Mouse (Mus musculus) small intestine, adult 2 months (tissue): ENCODE results near the gene Gata3. TPM values are rescaled to one million over a fixed set of nuclear protein-coding genes. Genes with fewer than 3 reads are reported as not detected.

Experiments used
- H3K27ac ChIP-seq: fragments of 200-500 bp; 2 replicates; pipeline ENCODE4 v1.5.1; 2012; ENCODE audit warnings: low read depth, low read length, control low read depth, inconsistent platforms; ENCODE audit not compliant: insufficient read depth
- H3K27me3 ChIP-seq: fragments of 200-500 bp; 2 replicates; pipeline ENCODE4 v1.6.1; 2012; ENCODE audit warnings: mild to moderate bottlenecking, moderate library complexity, low read length, inconsistent platforms; ENCODE audit not compliant: control insufficient read depth, insufficient read depth
- H3K36me3 ChIP-seq: fragments of 200-500 bp; 2 replicates; pipeline ENCODE4 v1.6.1; 2012; ENCODE audit warnings: mild to moderate bottlenecking, low read length, control low read depth, inconsistent platforms; ENCODE audit not compliant: control insufficient read depth, insufficient read depth
- H3K4me1 ChIP-seq: fragments of 200-500 bp; 2 replicates; pipeline ENCODE4 v1.6.1; 2012; ENCODE audit warnings: low read length, inconsistent platforms, mixed read lengths; ENCODE audit not compliant: control insufficient read depth, insufficient read depth, insufficient read length
- H3K4me3 ChIP-seq: fragments of 200-500 bp; 2 replicates; pipeline ENCODE4 v1.5.1; 2012; ENCODE audit warnings: low read depth, mild to moderate bottlenecking, control low read depth, inconsistent platforms, low read length, moderate library complexity
- CTCF ChIP-seq: fragments of 200-500 bp; IDR thresholded peaks from 2 replicates; pipeline ENCODE4 v1.5.1; 2012; ENCODE audit warnings: low read depth, mild to moderate bottlenecking, control low read depth, inconsistent platforms, low read length, moderate library complexity, mixed read lengths; ENCODE audit not compliant: insufficient replicate concordance, insufficient read length; ENCODE audit errors: extremely low read depth
- POLR2A ChIP-seq: fragments of 200-500 bp; IDR thresholded peaks from 2 replicates; pipeline ENCODE4 v1.6.1; 2012; ENCODE audit warnings: low read depth, mild to moderate bottlenecking, control low read depth, inconsistent platforms, low read length, moderate library complexity
- WGBS: fragments of 180-500 bp; shearing (Covaris S2); methylation state at CpG from one replicate; pipeline ENCODE4 v1.1.7; 2018; 5-methylcytosine and 5-hydroxymethylcytosine counted together
- polyA plus RNA-seq: library from polyadenylated mRNA; depleted of rRNA; stranded (reverse); fragments of >200 nt; gene quantifications from 2 replicates; pipeline ENCODE4 v1.2.3, GENCODE M21; 2012

Gene Gata3
- polyA plus RNA-seq, 1 experiment = 2.3 TPM

GRCm38 (mm10) chr2:9903854-9904560, 14.2 kb upstream of the Gata3 start:
- Histone ChIP-seq H3K27me3 (peaks cover 13% of the 10 kb centered on the region), H3K4me1 (no peaks in the 10 kb centered on the region)
- 57% methylated on average over 14 of the region's 14 CpGs for WGBS

DNA sequence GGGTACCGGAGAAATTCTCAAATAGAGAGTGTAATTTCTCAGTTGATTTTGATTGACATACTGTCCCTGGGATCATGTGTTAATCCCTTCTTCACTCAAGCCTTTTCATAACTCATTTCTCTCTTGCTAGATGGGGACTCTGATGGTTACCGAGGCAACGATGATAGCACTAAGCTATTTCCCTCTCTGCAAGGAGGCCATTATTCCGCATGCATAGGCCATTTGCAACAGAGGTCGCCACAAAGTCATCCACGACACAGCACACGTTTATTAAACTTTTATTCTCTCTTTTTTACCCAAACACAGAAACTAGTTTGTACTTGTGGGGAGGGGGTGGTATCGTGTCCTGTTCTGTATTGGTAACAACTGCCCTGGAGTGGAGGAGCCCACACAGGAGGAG, 8.0 kb upstream of the Gata3 start:
- TF ChIP-seq CTCF = no peak
- no peak for TF ChIP-seq POLR2A
- no peaks in the 10 kb centered on the region for H3K4me1 ChIP-seq
- H3K27me3 ChIP-seq = peaks cover 42% of the 10 kb centered on the region
- no peak overlapping the region for H3K4me3 ChIP-seq
- H3K27ac ChIP-seq = no peak overlapping the region
- no peaks in the 10 kb centered on the region for H3K36me3 ChIP-seq
- WGBS = 33% methylated on average over 8 of the region's 8 CpGs

More at GRCm38 (mm10) chr2:9903854-9904560, 14.2 kb upstream of the Gata3 start:
- Histone ChIP-seq H3K27ac (no peak overlapping the region), H3K36me3 (no peaks in the 10 kb centered on the region), H3K4me3 (no peak overlapping the region)
- TF ChIP-seq CTCF = no peak
- no peak for TF ChIP-seq POLR2A

DNA sequence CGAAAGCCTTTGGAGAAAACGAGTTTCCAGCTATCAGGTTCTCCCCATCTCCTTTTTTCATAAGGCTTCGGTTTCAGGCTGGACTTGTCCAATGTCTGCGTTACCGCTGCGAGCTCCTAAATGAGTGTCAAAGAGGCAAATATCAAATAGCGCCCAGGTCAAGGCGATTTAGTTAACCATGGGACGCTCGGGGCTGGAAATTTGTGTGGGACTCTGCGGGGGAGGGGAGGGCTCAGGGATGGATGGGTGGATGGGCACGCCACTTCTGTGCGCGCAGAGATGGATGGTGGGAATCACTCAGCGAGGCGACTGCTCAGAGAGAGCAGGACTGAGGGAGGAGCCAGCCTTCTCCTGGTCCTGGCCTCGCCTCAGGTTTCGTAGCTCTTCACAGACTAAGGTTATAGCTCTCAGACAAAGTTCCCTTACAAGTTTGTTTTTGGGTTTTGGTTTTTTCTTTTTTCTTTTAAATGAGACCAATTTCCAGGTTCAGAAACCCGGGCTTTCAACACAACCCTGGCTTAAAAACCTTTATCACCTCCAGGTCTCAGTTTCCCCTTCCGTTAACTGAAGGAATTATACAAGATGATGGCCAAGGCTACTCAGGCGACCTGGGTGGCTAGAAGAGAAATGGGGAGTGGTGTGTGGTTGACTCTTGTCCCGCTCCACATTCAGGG, 6.4 kb upstream of the Gata3 start:
- no peaks in the 10 kb centered on the region for H3K36me3 ChIP-seq
- 6% methylated on average over 22 of the region's 22 CpGs for WGBS
- no peak for TF ChIP-seq POLR2A
- TF ChIP-seq CTCF = no peak
- H3K4me1 ChIP-seq = no peaks in the 10 kb centered on the region
- H3K27me3 ChIP-seq = peaks cover 43% of the 10 kb centered on the region
- no peak overlapping the region for H3K27ac ChIP-seq
- no peak overlapping the region for H3K4me3 ChIP-seq

DNA sequence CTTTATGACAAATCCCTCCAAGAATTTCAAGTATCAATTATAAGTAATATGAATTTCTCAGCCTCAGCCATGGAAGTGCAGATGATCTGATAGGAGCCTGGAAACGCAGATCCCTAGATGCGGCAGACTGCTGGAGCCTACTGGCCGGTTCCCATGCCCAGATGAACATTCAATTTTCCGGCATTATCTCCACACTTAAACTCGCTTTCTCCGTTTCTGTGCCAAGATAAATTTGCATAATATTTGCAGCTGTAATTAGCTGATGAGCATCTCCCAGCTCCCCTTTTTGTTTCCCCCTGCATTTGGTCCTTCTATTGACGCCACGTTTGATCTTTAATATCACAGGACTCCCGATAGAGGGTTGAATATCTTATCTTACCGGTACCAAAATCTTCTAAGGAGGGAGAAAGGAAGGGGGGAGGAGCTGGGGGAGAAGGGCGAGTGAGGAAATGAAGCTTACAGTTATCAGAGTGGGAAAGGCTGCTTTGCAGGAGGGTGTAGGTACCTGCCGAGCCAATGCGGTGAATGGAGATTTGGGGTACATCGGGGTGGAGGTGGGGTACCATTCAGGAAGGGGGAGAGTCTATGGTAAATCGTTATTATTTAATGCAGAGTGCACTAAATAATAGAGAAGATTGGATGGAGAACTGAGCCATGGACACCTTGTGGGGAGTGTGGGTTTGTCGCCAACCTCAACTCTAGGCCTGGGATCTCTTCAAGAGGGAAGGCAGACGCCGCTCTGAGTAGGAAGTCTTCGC, 5.2 kb upstream of the Gata3 start:
- WGBS = 9% methylated on average over 19 of the region's 19 CpGs
- TF ChIP-seq POLR2A (no peak), CTCF (no peak)
- no peak overlapping the region for H3K27ac ChIP-seq
- no peak overlapping the region for H3K4me3 ChIP-seq
- H3K36me3 ChIP-seq = no peaks in the 10 kb centered on the region
- H3K27me3 ChIP-seq = peaks cover 50% of the 10 kb centered on the region
- no peaks in the 10 kb centered on the region for H3K4me1 ChIP-seq

- Histone ChIP-seq H3K4me3 (no peak overlapping the region), H3K4me1 (peaks cover 6% of the 10 kb centered on the region), H3K27ac (no peak overlapping the region), H3K36me3 (no peaks in the 10 kb centered on the region), H3K27me3 (peaks cover 51% of the 10 kb centered on the region)
- TF ChIP-seq POLR2A (no peak), CTCF (no peak)
- WGBS = 3% methylated on average over 6 of the region's 6 CpGs
Measured at GRCm38 (mm10) chr2:9893272-9893953, 3.6 kb upstream of the Gata3 start.

DNA sequence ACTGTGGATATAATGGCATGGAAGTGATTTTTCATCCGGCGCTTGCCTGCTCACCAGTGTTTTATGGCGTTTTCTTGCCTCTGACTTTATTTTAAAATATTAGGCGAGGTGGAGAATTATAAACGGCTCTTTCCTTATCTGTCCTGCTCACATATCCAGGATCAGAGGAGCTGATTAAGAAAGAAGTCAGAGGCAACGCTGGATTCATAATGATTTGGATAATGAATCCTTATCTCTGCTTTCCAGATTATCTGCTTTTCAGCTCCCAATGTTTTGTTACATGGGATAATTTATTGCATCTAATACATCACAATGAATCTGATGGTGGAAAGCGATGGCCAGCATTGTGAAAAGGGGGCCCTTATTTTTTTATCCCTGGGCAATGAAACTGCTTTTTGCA, 2.7 kb upstream of the Gata3 start:
- peaks cover 54% of the 10 kb centered on the region for H3K27me3 ChIP-seq
- peaks cover 6% of the 10 kb centered on the region for H3K4me1 ChIP-seq
- no peak overlapping the region for H3K4me3 ChIP-seq
- 10% methylated on average over 7 of the region's 7 CpGs for WGBS
- H3K36me3 ChIP-seq = no peaks in the 10 kb centered on the region
- TF ChIP-seq POLR2A (no peak), CTCF (no peak)
- H3K27ac ChIP-seq = no peak overlapping the region
